Mouse (Mus musculus) gastrocnemius, adult 18-20 months (tissue): ENCODE measurements around the gene Actr6. TPM values are rescaled to one million over a fixed set of nuclear protein-coding genes. Genes with fewer than 3 reads are reported as not detected.
A peak's percentile ranks its signal among the peaks of the same experiment; 100 is the strongest.
"Not testable (repeated sequence)": the region's sequence is repeated elsewhere in the genome, so short reads cannot be mapped to it uniquely, and the experiment has no call there.

ENCODE experiments used
- DNase-seq: peaks from one replicate; pipeline ENCODE4 v3.0.0; 2021; ENCODE audit warnings: low spot score
- total RNA-seq, 2 experiments: library from RNA; stranded (reverse); gene quantifications; 2 replicates each; pipeline ENCODE4 v1.2.3; 2021

Actr6 gene
- total RNA-seq, 2 experiments from 2014 or later, result 5.5 to 7.7 TPM

GRCm38 (mm10) chr10:89738395-89738794 is 6.3 kb upstream of the Actr6 start:
- DNase-seq, result no peak

- no peak for DNase-seq
Observed at GRCm38 (mm10) chr10:89737887-89738286, 5.8 kb upstream of the Actr6 start.

- no peak for DNase-seq
Observed at GRCm38 (mm10) chr10:89737092-89737491, 5.0 kb upstream of the Actr6 start.

GRCm38 (mm10) chr10:89731341-89731740 is 754 bp downstream of the Actr6 start:
- DNase-seq, result no peak

- DNase-seq, result no peak
Observed at GRCm38 (mm10) chr10:89730386-89730785, 1.7 kb downstream of the Actr6 start.

- peak; percentile 76 for DNase-seq
Observed at GRCm38 (mm10) chr10:89722247-89723195, 9.6 kb downstream of the Actr6 start.

GRCm38 (mm10) chr10:89720796-89721195 is 11.3 kb downstream of the Actr6 start:
- peak; percentile 70 for DNase-seq

- no peak for DNase-seq
Observed at GRCm38 (mm10) chr10:89720252-89720651, 11.8 kb downstream of the Actr6 start.

- DNase-seq, result no peak
Observed at GRCm38 (mm10) chr10:89714910-89715309, 17.2 kb downstream of the Actr6 start.

- DNase-seq, result no peak
Observed at GRCm38 (mm10) chr10:89708720-89709119, 23.4 kb downstream of the Actr6 start.

- DNase-seq, result no peak
Observed at GRCm38 (mm10) chr10:89707397-89707796, 24.7 kb downstream of the Actr6 start.

- DNase-seq, result no peak
Observed at GRCm38 (mm10) chr10:89703042-89703441, 29.1 kb downstream of the Actr6 start.

- DNase-seq, result no peak
Observed at GRCm38 (mm10) chr10:89697956-89698355, 34.1 kb downstream of the Actr6 start.

GRCm38 (mm10) chr10:89696270-89696669 is 35.8 kb downstream of the Actr6 start:
- DNase-seq, result not testable (repeated sequence)

- no peak for DNase-seq
Observed at GRCm38 (mm10) chr10:89695194-89695911, 36.7 kb downstream of the Actr6 start.

- no peak for DNase-seq
Observed at GRCm38 (mm10) chr10:89690021-89690420, 42.1 kb downstream of the Actr6 start.

GRCm38 (mm10) chr10:89687455-89687854 is 44.6 kb downstream of the Actr6 start:
- DNase-seq, result no peak

- peak; percentile 95 for DNase-seq
Observed at GRCm38 (mm10) chr10:89686139-89686808, 45.8 kb downstream of the Actr6 start, which contains the start of gene Scyl2. Gene Scyl2 (minus strand): TSS chr10:89686285.

GRCm38 (mm10) chr10:89685391-89686138 is 46.5 kb downstream of the Actr6 start:
- DNase-seq, result no peak

- DNase-seq, result no peak
Observed at GRCm38 (mm10) chr10:89682961-89683360, 49.1 kb downstream of the Actr6 start.

GRCm38 (mm10) chr10:89682157-89682556 is 49.9 kb downstream of the Actr6 start:
- DNase-seq, result no peak
